Mouse (Mus musculus): ENCODE measurements around the gene March6.

March6 gene

DNA sequence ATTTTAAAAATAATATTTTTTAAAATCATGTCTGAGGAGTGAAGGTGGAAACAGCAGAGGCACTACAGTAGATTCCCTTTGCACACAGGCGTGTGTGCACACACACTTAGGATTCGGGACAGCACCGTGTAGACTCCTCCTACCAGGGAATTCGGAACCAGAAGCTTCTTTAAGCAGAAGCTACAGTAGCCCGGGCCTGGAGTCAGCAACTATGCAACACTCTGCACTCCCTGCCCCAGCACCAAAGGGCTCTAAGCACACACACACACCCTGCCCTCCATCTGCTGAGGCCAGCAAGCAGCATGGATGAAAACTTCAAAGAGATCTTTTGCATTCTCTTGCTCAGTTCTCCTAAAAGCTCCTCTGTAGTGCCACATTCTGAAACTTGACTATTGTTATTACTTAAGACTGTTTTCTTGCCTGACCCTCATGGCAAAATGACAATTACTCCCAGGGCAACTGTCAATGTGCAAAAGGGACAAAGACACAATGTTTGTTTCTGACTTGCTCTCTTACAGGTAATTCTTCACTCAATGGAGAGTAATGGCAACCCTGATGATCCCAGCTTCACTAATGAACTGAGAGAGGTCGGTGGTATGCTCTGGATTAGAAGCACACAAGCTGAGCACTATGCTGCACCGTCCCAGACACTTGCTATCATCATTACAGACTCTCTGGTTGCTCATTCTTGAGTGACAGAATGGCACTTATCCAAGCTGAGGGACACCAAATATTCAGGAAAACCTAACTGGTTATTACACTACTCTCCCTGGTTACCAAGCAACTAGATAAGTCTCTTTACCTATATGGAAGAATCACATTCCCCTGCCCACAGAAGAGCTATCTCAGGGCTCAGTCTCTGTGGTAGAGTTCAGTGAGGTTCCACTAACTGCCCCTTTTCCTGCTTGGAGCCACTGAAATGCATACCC is 20.1 kb downstream of the March6 start:
- no peak for DNase-seq

DNA sequence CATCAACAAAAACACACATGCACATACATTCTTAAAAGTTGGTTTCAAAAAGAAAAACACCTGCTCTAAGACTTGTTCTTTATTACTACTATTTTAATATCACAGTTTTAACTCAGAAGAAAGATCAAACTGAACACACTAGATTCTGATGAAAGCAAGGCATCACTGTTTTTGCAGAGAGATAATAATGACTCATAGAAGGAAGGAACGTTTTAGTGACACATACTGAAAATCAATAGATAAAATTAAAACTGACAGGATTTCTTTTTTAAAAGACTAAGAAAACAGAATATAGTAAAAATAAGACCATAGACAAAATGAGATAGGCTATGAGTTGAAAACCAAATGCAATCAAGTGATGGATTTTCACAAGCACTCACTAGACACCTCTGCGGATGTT is 25.8 kb downstream of the March6 start:
- DNase-seq, result no peak

DNA sequence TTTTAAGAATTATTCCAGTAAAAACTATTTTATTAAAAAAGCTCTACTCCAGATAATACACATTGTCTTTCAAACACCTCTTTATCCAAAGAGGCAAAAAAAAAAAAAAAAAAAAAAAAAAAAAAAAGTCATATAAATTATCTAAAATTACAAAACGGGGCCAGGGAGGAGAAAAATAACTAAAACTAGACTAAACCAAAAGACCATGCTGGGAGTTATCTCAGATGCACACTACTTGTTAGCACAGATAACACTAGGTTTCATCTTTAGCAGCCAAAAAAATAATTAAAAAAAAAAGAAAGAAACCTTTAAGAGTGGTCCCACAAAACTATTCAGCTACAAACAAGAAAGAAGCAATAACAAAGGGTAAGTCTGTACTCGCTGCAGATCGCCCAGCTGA is 27.4 kb downstream of the March6 start:
- DNase-seq, result no peak

DNA sequence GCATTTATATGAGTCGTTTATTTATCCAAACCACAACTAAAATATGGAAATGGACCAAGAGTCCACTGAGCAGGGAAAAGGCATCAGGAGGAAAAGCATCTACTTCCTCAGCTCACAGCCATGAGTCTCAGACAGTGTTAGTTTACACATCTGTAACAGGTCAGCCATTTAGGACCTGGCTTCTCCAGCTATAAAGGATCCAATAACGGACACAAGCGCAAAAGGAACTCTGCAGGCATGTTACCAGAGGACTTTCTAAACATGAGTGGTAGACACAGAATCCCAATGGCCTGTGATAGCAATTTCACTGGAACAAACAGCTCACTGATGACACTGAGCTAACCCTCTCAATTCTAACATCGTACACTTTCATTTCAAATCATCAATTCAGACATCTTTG is 27.9 kb downstream of the March6 start:
- no peak for DNase-seq

DNA sequence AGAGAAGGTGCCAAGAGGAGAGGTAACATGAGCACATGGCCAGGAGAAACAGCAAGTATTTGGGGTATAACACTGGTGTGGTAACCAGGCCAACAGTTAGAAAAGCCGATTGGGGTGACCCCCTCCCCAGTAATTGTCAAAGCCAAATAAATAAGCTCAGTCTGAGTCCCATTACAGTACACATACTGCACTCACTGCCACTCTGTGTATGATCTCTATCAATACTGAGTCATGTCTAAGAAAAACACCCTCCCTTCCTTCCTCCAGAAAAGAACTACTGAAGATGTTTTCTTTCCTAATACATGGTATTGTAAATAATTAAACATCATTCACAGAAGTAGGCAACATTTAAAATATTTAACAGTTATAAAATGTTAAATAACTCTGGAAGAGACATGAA is 28.5 kb downstream of the March6 start:
- DNase-seq, result no peak

DNA sequence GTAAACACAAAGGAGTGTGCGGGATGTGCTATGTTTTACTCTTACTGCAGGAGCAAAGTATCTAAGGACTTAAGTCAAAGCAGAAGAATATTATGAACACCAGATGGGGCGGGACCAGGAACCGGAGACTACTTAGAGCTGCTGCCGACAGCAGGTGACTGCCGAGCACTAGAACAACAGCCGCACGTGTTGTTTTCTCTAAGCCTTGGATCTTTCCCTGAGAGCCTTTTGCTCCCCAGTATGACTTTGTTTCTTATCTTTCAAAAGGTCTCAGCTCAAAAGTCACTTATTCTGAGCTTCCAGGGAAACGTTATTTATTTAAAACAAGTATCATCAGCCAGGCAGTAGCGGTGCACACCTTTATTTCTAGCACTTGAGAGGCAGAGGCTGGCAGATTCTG is 36.0 kb downstream of the March6 start:
- DNase-seq, result no peak

DNA sequence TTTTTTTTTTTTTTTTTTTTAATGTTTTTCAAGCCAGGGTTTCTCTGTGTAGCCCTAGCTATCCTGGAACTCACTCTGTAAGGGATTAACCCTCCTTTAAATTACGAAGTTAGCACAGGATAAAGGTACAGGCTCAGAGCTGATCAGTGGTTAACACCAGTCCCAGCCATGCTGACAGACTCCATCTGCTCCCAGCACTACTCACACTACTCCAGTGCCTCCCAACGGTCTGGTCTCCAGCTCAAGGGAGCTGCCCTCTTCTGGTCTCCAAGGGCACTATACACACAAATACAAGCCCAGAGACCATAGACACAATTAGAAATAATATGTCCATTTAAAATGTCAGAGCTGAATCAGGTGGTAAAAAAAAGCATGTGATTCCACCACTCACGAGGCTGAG is 36.5 kb downstream of the March6 start:
- no peak for DNase-seq

DNA sequence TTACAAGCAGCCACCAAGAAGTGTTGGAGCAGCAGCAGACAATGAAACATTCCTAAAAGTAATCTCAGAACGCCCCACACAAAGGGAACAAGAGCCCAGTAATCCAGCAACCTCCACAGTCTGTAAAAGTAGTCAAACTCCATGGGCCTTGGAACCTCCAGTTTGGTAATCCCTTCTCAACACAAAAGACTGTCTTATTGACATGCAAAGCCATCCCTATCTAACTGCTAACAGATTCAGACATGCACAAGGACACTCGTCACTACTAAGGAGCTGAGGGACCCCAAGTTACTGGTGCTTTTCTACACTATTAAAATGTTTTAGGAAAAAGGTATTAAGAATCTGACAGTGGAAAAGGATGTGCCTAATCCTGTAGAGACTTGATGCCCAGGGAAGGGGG is 43.4 kb downstream of the March6 start:
- DNase-seq, result no peak

DNA sequence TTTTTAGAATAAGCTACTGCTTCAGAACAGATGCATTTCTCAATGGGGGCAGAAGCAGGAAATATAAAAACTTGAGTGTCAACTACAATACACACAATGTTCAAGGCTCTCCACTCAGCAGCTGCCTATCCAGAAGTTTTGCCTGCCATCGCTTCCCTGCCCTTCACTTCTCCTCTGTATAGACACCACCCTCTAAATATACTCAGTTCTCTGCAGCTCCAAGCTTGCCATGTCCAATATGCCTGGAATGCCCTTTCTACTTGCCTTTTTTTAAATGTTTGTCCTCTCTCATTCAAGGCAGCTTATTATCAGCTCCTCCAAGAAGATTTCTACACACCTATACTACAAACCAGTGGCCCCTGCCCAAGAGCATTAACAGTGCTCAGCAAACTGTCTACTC is 54.2 kb downstream of the March6 start:
- DNase-seq, result no peak

DNA sequence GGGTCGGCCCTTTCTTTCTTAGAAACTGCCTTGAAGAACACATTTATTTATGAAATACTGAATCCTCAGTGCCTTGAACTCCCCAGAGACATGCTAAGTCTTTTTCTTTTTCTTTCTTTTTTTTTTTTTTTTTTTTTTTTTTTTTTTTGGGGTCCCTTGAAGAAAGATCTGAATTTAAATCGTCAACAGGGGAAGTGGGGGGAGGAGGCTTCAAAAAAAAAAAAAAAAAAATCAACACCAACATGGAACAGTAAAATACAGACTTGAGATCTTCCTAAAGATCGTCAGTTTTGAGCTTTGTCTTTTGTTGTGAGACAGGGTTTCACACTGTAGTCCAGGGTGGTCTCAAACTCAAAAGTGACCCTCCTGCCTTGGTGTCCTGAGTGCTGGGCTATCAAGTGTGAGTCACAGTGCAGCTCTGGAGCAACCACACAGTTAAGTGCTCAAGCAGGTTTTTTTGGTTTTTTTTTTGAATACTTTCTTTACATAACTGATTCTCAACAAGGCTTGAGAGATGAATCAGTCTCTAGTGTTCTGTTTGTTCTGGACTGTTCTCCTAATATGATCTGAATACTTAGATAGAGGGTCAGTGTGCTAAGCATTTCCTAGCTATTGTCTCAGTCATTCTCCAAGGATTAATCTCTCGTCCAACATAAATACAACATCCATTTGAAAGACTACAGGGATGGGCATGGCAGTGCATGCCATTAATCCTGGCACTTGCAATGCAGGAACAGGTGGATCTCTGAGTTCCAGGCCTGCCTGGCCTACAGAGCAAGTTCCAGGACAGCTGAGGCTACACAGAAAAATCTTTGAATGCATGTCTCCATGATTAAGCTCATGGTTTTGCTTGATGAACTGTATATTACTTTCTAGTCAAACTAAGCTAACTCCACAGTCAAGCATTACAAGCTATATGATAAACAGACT is 57.9 kb downstream of the March6 start:
- DNase-seq, result no peak

DNA sequence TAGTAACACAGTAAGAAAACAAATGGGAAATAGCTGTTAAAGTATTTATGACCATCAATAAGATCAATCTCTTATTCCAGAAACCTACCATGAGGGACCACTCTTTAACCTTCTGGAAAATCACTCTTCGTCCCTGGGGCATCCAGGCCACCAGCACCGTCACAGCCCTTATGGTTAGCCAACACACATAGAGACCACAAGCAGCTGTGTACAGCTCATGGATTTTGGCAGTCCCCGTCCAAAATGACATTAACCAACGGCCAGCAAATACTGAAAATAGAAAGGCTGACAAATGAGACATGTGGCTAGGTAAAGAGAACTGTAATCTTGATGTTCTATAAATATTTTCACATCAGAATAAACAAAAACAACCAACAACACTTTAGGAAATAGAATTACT is 59.3 kb downstream of the March6 start:
- no peak for DNase-seq

DNA sequence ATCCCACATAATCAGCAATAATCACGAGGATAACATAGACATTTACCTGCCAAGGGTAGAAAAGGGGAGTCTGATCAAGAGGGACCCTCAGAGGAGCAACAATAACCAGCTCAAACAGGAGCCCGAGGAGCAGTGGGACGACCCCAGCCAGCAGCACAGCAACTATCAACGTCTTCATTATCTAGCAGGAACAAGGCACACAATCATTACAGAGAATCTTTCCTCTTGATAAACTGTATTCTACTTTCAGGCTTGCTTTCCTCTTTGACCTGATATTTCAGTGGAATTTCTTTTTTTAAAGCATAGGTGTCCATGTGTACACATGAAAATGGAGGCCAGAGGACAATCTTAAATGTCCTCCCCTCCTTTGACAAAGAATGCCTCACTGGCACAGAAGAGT is 61.4 kb downstream of the March6 start:
- DNase-seq, result no peak

DNA sequence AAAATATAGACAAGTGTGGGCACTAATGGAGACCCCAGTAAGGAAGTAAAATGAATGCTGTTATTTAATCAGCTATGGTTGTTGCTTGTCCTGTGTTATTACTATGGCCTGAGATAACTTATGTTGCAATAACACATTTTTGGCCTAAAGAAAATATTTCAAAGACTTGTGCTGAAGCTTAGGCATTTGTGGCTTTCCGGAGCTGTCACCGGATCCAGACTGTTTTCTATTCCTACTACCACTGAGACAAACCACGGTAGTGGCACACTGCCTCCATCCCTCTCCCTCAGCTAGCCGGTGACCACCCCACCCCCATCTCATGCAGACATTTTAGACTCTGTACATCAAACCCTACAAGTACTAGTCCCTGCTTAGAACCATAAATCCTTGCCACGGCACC is 62.0 kb downstream of the March6 start:
- no peak for DNase-seq

DNA sequence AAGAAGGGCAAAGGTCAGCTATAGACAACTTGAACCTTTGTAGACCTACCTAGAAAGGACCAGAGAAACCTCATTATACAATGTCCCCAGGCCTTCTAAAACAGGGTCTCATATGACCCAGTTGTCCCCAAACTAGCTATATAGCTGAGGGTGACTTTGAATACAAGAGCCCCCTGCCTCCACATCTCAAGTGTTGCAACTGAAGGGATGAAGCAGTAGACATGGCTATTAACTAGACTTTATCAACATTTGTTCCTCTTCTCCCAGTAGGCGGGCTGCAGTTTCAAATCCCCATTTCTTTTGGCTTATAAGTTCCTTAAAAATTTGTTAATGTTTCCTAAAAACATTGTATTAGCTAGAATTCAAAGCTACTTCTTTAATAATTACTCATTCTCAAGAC is 64.1 kb downstream of the March6 start:
- DNase-seq, result no peak

DNA sequence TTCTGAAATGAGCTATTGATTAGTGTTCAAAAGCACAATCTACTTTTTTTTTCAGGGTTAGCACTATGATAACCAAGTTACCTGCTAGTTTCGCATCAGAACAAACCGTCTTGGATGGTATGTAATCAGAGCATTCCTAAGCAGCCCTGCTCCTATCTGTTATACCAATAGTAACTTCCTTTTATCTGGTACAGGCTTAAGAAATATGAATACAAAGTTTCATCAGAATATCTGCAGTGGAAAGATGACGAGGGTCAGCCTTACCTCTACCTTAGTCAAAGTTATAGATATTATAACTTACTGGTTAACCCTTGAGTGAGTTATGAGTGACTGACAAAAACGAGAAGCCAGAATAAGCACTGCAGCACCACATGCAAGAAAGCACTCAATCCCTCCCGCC is 64.6 kb downstream of the March6 start:
- no peak for DNase-seq

DNA sequence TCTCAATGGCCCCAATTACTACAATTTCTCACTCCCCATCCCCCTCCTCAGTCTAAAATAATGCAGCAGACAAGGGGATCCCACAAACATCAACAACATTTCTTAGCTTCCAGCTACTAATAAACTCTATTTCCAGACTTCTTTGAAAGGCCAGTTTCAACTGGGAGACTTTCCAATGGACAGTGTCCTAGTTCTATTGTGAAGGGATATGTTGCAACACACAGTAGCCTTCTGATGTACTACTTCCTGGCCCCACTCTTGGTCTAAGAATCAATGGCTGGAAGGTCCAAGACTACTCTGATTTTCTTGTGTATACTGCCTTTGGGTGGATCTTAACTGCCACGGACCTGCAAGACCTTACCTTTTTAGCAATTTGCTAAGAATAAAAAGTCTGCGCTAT is 65.0 kb downstream of the March6 start:
- DNase-seq, result no peak

DNA sequence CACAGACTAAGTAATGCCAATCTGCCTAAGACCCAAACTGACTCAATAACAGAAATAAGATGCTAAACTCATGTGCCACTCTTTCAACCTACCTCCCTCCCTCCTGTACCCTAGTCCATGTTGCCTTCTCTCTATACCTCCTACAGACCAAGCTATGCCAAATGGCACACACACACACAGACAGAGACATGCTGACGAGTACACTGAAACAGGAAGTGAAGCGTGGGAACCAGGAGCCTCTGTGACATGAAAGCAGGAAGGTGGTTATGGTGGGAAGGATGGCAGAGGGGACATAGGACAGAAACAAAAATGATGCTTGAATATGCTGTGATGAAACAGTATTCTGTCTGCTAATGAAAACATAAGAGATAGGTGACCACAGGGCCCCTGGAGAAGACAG is 70.3 kb downstream of the March6 start:
- no peak for DNase-seq

DNA sequence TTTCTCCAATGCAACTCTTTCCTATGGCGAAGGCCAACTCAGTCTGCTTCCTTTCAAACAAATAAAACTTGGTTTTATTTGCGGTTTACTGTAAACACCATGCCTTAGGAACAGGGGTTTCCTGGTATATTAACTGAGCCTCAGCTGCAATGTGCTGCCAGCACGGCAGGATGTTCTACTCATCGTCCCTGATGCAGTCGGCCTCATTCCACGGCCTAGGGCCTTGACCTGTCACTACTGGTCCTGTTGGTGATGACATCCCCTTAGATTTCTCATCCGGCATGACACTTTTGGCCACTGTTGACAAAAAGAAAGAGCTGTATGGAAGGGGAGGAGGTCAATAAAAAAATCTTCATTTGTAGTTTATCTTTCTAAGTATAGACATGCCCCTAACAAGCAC is 72.8 kb downstream of the March6 start:
- DNase-seq, result no peak

DNA sequence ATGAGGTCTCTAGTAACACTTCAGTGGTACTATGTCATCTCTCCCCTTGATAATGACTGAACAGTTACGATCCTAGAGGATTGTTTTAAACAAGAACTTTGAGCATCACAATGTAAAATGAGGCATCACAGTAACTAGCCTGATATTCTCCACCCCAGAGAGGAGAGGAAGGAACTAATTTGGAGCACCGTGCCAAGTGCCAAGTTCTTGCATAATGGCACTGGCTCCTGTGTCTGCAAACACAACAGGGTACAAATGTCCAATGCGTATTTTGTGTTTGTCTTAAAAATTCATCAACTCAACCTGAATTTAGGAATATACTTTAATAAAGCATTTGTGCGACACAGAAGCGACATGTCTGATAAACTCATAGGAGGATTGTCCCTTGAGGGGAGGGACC is 74.5 kb downstream of the March6 start:
- no peak for DNase-seq

DNA sequence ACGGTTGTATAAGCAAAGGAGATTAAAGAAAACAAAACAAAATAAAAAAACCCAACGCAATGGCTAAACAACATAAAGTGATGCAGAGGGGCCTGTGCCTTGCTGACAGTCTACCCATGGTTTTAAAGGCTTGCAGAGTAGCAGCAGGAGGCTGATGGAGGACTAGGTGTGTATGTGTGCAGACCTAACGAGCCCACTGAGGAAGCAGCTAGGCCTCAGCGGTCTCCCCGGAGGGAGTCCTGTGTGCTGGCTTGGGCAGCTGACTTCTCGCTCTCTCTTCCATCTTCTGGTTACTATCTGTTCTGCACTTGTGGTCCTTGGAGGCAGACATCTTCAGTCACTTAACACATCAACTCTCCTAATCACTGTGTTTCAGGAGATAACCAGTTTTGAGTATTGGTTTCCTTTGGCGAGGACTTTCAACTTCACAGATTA is 76.0 kb downstream of the March6 start:
- DNase-seq, result no peak

DNA sequence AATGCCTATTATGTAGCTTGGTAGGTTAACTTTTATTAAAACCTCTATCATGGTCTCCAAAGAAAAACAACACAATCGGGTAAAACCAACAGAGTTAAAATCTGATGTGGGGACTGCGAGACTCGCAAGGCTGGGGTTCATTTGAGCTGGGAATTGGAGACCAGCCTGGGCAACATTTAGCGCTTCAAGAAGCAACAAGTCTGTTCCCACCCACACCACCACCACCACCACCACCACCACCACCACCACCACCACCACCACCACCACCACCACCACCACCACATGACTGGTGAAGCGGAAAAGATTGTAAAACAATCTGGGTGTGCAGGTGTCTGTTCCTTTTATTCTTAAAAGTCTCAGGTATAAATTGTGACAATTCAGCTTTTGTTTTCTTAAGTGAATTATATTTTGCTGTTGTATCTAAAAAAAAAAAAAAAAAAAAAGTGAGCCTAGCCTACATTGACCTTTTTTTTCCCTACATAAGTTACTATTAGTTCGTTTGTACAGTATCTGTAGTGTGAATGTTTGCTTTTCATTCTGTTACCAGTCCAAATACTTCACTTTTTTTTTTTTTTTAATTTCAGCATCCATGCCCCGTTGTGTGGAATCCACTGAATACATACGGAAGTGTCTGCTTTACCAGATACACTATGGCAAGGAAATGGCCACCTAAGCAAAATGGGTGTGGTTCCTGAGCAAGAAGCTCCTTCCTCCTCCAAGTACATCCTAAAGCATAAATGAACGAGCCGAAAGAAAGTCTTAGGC is 76.6 kb downstream of the March6 start:
- DNase-seq, result no peak

DNA sequence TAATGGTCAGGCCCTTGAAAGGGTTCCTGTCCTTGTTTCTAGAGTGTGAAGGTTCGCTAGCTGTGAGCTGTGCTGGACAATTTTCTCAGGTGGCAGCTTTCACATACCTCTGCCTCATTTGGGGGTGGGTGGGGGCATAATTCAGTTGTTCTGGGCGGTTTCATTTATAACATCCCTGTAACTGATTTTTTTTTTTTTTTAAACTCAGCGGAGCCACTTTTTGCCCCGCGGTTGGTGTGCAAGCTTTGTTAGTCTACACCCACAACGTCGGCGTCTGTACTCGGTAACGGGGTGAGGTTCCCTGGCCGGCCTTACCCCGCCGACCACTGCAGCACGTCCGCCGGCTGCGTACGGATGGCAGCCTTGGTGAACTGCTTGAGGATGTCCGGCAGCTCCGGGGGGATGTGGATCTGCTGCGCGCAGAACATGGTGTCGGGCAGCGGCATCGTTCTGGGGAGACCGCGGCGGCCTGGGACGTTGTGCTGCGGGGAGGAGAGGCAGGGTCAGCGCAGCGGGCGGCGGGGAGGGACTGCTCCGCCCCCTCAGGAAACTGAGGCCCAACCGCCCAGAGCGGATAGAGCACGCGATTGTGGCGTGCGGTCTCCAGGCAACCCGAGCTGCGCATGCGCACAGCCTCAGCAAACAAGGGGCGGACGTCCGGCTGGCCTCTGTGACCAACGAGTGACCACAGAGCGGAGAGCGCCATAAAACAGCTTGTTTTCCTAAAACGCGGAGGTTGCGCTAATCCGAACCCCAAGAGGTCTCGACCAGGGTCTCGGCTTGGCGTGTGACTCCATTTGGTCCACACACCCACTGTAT is 77.5 kb downstream of the March6 start, which contains the start of gene Ropn1l:
TSS of gene Ropn1l (minus strand) at position 640 of the 819 bp plus-strand sequence.
- DNase-seq, result peak; percentile 96

All from lung, postnatal 10 days (tissue).